Mouse (Mus musculus): ENCODE results near the gene Dmp1. TPM values are rescaled to one million over a fixed set of nuclear protein-coding genes. Genes with fewer than 3 reads are reported as not detected.

Dmp1 gene
- polyA plus RNA-seq, 1 experiment from 2014 or later, result 0.52 TPM

Other genes with a start within 250 kb of the Dmp1 start
- 0.22 and 0.38 TPM in 2 replicates for gene Hsd17b13, start 225.2 kb upstream of the Dmp1 start, polyA plus RNA-seq (2015; fragmentation: Nextera tagmentation; extraction: Ambion mirVana)
- gene Hsd17b11, start 180.7 kb upstream of the Dmp1 start, polyA plus RNA-seq (2015; fragmentation: Nextera tagmentation; extraction: Ambion mirVana), result 4.5 and 4.9 TPM in 2 replicates
- gene Nudt9, start 156.3 kb upstream of the Dmp1 start, polyA plus RNA-seq (2015; fragmentation: Nextera tagmentation; extraction: Ambion mirVana), result 64.3 and 67.0 TPM in 2 replicates
- gene Gm17660, start 125.0 kb upstream of the Dmp1 start, polyA plus RNA-seq (2015; fragmentation: Nextera tagmentation; extraction: Ambion mirVana), result 0.42 TPM in 1 of 2 replicates, not detected in the other
- 343 and 369 TPM in 2 replicates for gene Sparcl1, start 88.9 kb upstream of the Dmp1 start, polyA plus RNA-seq (2015; fragmentation: Nextera tagmentation; extraction: Ambion mirVana)
- gene Dspp, start 31.9 kb upstream of the Dmp1 start, polyA plus RNA-seq (2015; fragmentation: Nextera tagmentation; extraction: Ambion mirVana), result 0.04 TPM in 1 of 2 replicates, not detected in the other
- gene Ibsp, start 96.6 kb downstream of the Dmp1 start, polyA plus RNA-seq (2015; fragmentation: Nextera tagmentation; extraction: Ambion mirVana), result 4.6 and 5.1 TPM in 2 replicates
- not detected in 2 replicates for gene Mepe, start 122.7 kb downstream of the Dmp1 start, polyA plus RNA-seq (2015; fragmentation: Nextera tagmentation; extraction: Ambion mirVana)
- gene Spp1, start 232.5 kb downstream of the Dmp1 start, polyA plus RNA-seq (2015; fragmentation: Nextera tagmentation; extraction: Ambion mirVana), result 3.7 and 5.2 TPM in 2 replicates